Mouse (Mus musculus) adrenal gland, adult 8-10 months (tissue): ENCODE measurements at regions not wholly inside any gene's neighbourhood (a gene's known extent, or its start where the extent isn't known, plus 50 kb on each side); places are given as distances from the start of the nearest gene placed in this dataset.

Source experiments
- microRNA-seq, 2 experiments: library from miRNA; unstranded; fragments of <30 nt; microRNA quantifications; one replicate each; pipeline ENCODE4 v1.2.0; 2022

Small RNA genes in the stretch of these regions (microRNA-seq; reads per million reads assigned to microRNA genes)
- gene Gm24275: 0 reads per million in 2 experiments
